Mouse (Mus musculus): ENCODE results near the gene Prpf38b. TPM values are rescaled to one million over a fixed set of nuclear protein-coding genes. Genes with fewer than 3 reads are reported as not detected.

Prpf38b gene
- 10 to 100 TPM; 49.4 to 57.6 TPM for total RNA-seq (2021)

GRCm38 (mm10) chr3:108911548-108912413 lies at the start of gene Prpf38b:
Gene Prpf38b, minus strand, starts transcription at chr3:108911727.
- intact Hi-C loops (cut with DNase I), result loop anchor here (5.0 to 10.0 kb wide), 2 partner anchors 51 to 153 kb away; no protein-coding TSS in a partner anchor
- DNase-seq, result peak; percentile 96

DNA sequence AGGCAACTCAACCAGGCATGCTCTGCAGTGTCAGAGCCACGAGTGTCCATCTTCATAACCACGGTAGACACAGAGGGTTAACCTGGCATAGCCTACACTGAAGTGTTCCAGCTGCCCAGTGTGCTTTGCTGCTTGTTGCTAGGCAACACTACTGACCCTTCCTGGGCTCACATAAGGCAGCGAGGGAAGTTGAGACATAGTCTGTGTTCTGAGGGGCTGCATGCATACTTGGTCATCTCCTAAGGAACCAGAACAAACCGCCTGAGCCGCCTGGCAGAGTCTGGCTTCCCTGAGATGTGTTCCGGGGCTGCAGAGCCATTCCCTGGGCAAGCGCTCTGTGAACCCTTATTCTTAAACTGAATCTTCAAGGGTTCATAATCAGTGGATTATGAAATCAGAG lies 49.7 kb upstream of the Prpf38b start:
- DNase-seq, result peak; percentile 56
- intact Hi-C loops (cut with DNase I), result loop anchor here (5.0 kb wide), 1 partner anchor 49 kb away; the partner anchor contains the start of gene Prpf38b

DNA sequence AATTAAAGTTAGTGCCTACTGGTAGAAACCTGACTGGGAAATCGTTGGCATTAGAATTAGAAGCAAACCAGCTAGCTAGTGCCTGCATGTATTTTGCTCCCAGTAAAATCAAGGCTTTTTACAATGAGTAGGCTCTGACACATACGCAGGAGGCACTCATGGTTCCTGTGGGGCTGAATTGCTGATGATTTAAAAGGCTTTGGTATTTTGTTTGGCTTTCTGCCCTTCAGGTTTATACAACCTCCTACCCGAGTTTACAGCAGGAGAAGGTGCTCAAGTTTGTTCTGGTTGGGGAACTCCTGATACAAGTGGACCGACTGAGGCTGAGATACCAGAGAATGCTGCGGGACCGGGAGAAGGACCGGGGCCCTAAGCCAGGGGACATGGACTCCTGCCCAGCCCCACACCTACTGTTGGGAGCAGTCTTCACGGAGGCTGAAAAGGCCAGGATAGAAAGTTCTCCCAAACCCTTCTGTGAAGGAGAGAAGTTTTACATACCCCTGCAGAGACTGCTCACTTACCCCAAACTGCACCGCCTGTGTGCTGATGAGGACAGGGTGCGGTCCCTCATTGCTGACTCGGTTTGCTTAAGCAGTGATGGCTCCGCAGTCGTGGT lies 48.3 kb upstream of the Prpf38b start:
- DNase-seq, result no peak

GRCm38 (mm10) chr3:108957976-108958375 lies 46.4 kb upstream of the Prpf38b start:
- intact Hi-C loops (cut with DNase I), result no loop called here

More for the DNA sequence above, 48.3 kb upstream of the Prpf38b start:
- intact Hi-C loops (cut with DNase I), result loop anchor here (5.0 kb wide), 1 partner anchor 47 kb away; the partner anchor contains the start of gene Prpf38b

GRCm38 (mm10) chr3:108940996-108941395 lies 29.5 kb upstream of the Prpf38b start:
- no peak for DNase-seq
- intact Hi-C loops (cut with DNase I), result no loop called here

More at GRCm38 (mm10) chr3:108957976-108958375, 46.4 kb upstream of the Prpf38b start:
- no peak for DNase-seq

- intact Hi-C loops (cut with DNase I), result no loop called here
- peak; percentile 25 for DNase-seq
These were observed 28.6 kb upstream of the Prpf38b start, which contains the start of gene Gm9857 for GRCm38 (mm10) chr3:108940001-108940633. Gene Gm9857, minus strand, starts transcription at chr3:108940445.

- intact Hi-C loops (cut with DNase I), result no loop called here
These were observed 28.0 kb upstream of the Prpf38b start, which contains the start of gene Henmt1 for GRCm38 (mm10) chr3:108939573-108939972. Gene Henmt1, plus strand, starts transcription at chr3:108939873.

GRCm38 (mm10) chr3:108938691-108939090 lies 27.2 kb upstream of the Prpf38b start:
- no peak for DNase-seq
- intact Hi-C loops (cut with DNase I), result no loop called here

More at GRCm38 (mm10) chr3:108939573-108939972, 28.0 kb upstream of the Prpf38b start, which contains the start of gene Henmt1:
- no peak for DNase-seq

DNA sequence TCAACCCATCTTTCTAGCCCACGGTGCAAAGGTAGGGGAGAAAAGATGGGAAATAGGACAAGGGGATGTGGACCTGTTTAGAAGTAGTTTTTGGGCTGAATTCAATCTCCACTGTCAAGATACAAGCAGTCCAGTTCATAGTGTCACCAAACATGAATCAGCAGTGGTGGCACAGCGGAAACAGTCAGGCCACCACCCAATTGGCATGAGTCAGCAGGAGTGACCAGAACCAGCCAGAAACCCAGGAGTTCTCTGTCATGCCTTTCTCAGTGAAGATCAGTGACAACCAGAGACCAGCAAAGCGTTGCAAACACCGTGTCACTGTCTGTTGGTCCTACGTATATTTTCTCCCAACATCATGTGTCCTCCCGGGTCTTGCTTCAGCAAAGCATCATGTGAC lies 22.0 kb upstream of the Prpf38b start:
- intact Hi-C loops (cut with DNase I), result no loop called here

GRCm38 (mm10) chr3:108926308-108926707 lies 14.8 kb upstream of the Prpf38b start:
- intact Hi-C loops (cut with DNase I), result no loop called here
- no peak for DNase-seq

More for the DNA sequence above, 22.0 kb upstream of the Prpf38b start:
- no peak for DNase-seq

DNA sequence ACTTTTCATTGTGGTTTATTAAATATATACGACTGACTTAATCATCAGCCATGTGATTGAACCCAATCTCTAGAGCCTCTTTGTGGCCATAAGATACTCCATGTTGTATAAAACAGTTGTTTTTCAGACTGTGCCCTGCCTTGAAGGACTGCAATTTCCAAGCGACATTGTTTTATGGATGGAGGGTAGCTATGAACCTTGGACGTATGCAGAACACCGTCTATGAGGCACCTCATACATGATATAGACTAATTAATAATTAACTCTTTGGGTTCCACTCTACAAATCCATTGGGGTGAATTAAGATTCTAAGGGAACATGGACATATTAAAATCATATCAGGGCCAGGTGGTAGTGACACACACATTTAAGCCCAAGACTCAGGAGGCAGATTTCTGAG lies 14.2 kb upstream of the Prpf38b start:
- DNase-seq, result no peak
- intact Hi-C loops (cut with DNase I), result no loop called here

DNA sequence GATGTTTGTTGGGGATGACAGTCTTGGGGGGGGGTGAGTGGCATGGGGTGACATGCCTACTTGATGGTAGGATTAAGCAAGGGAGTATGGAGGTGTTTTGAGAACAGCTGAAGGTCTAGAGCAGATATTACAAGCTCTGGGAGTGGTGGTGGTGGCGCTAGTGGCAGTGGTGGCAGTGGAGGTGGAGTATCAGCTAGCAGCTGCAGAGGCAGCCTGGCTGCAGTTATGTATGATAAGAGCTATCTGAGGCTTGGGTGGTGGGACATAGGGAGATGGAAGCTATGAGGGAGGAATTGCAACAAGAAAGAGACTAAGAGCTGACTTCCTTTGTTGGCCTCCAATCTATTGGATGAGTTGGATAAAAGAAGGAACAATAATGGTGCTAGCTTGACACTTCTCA lies 10.3 kb upstream of the Prpf38b start:
- no peak for DNase-seq
- intact Hi-C loops (cut with DNase I), result no loop called here

- intact Hi-C loops (cut with DNase I), result no loop called here
- no peak for DNase-seq
These were observed 9.0 kb upstream of the Prpf38b start for GRCm38 (mm10) chr3:108920442-108921070.

- DNase-seq, result no peak
- intact Hi-C loops (cut with DNase I), result loop anchor here (10.0 kb wide), 1 partner anchor 146 kb away; no protein-coding TSS in a partner anchor
These were observed 7.3 kb upstream of the Prpf38b start for GRCm38 (mm10) chr3:108918852-108919251.

DNA sequence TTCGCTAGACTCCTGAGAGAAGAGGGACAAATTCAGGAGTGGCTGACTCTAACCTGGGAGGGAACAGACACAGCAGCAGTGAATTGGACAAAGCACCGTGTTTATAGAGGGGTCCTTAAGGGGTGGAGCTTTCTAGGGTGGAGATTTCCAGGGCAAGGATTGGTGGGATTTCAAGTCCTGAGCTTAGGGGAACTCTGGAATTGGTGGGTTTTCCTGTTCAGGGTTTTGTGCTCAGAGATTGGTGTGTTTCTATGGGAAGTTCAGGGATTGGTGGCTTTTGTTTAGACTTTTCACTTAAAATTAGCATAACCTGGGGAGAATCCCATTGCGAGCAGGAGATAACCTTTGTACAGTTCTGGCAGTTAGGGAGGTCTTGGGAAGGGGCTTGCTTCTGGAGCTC lies 6.5 kb upstream of the Prpf38b start:
- intact Hi-C loops (cut with DNase I), result loop anchor here (10.0 kb wide), 1 partner anchor 147 kb away; no protein-coding TSS in a partner anchor
- DNase-seq, result no peak

- intact Hi-C loops (cut with DNase I), result loop anchor here (10.0 kb wide), 1 partner anchor 148 kb away; no protein-coding TSS in a partner anchor
- DNase-seq, result no peak
These were observed 5.3 kb upstream of the Prpf38b start for GRCm38 (mm10) chr3:108916857-108917256.

DNA sequence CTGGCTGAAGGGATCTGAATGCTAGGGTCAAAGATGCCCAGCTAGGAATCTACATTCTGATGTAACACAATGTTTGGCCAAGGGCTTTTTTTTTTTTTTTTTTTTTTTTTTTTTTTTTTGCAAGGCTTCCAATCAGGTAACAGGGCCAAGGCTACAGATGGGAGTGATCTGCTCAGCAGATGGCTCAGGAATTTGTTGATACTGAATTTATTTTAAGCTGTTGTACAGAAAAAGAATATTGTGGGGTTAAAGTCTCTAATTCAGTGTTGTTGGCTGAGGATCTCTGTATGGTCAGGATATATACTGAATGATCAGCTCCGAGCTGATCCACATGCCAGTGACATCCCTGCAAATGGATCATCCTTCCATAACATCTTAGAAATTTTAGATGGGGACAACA lies 4.5 kb upstream of the Prpf38b start:
- intact Hi-C loops (cut with DNase I), result loop anchor here (10.0 kb wide), 1 partner anchor 149 kb away; no protein-coding TSS in a partner anchor
- DNase-seq, result no peak

DNA sequence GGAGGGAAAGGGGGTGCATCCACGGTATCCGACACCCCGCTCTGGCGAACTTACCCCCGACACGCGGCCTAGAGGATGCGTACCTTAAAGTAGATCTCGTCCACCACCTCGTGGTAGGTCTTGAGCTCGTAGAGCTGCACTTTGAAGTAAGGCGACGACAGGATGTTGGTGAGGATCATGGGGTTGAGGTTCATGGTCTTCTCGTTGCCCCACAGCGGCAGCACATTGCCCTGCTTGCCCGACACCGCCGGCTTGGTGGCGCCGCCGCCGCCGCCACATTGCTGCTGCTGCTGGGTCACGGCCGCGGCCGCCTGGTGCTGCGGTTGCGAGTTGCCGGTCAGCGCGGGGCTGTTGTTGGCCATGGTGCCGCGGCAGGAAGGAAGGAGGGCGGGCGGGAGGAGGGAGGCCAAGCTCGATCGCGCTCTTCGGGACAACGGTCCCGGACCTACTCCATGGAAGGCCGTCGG lies 413 bp downstream of the Prpf38b start:
- intact Hi-C loops (cut with DNase I), result loop anchor here (5.0 to 10.0 kb wide), 2 partner anchors 51 to 154 kb away; no protein-coding TSS in a partner anchor
- peak; percentile 66 for DNase-seq

DNA sequence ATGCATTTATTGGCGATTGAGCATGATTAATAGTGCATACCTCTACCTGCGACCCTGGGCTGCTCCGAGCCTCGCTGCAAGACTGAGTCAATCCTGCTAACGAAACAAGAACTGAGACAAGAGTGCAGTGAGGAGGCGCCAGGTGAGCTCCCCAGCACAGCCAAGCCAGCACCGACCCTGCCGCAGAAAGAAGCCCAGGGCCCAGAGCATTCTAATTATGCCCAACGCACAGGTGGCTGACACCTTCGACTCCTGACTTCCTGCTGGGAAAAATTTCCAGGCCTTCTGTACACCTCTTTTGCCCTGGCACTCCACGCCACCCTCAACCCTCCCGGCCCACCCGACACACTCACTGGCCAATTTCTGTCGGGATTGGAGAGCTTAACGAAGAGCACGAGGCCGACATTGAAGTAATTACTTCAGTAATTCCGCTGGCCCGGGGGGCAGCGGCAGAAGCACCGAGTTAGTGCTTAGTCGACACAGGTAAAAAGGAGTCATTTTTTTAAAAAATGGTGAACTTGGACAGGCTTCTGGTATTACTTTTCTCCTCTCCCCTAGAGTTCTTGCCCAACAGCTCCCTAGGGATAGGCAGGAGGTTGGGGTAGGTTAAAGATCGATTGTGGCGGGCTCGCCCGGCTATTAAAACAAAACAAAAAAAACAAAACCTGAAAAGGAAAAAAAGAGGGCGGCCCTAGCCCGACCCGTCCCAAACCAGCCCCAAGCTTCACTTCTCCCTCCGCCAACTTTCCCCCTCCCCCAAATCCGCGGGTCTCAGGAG lies 1.0 kb downstream of the Prpf38b start:
- peak; percentile 14 for DNase-seq
- intact Hi-C loops (cut with DNase I), result loop anchor here (5.0 to 10.0 kb wide), 2 partner anchors 52 to 154 kb away; no protein-coding TSS in a partner anchor

Measured in left cerebral cortex, postnatal 4 days (tissue).